Mouse (Mus musculus): ENCODE measurements at regions not wholly inside any gene's neighbourhood (a gene's known extent, or its start where the extent isn't known, plus 50 kb on each side); places are given as distances from the start of the nearest gene placed in this dataset.

GRCm38 (mm10) chrX:105003260-105003659 lies 76.3 kb upstream of the Pbdc1 start:
- TF ChIP-seq CTCF (IDR thresholded peaks at IDR 0.05) (no peak), EP300 (IDR thresholded peaks at IDR 0.05; ENCODE audit: insufficient read depth, low read depth, low read length) (no peak), POLR2A (IDR thresholded peaks at IDR 0.05; ENCODE audit: insufficient read depth, low read depth, low read length) (no peak)
